8 mouse cellular contexts compared by ENCODE assay signal in the genomic region with DNA sequence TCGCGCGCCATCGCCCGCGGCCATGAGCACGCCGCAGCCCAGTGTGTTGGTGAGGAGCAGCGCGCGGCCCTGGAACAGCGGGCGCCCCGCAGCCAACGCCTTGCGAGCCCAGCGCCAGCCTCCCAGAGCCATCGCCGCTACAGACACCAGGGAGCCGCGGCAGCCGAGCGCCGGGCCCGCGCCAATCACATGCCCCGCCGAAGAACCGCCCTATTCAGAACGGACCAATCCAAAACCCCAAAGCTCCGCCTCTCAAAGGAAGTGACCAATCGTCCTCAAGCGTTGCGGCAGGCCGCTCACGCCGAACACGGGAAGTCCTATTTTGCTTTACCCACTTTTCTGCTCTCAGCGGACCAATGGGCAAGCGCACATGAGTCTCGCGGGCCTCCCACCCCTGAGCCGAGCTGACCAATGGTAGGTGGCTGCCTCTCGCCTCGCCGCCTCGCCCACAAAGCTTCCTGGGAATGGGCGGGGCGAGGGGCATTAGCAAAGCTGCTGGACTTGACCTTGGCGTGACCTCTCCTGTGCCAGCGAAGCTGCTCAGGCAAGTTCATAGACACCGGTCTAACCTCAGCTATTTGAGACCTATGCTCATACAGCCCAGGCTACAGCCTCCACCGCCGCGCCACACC. TPM values are rescaled to one million over a fixed set of nuclear protein-coding genes. Genes with fewer than 3 reads are reported as not detected.
DNase-seq lines count a peak whose midpoint lies in the region; ATAC-seq lines count a peak whose summit lies in the region.

A gene (minus strand): TSS at position 172 of the 632 bp plus-strand sequence.

- ATAC-seq in forebrain, embryonic 14.5 days = peak; percentile 96
- ATAC-seq in neural tube, embryonic 15.5 days (ENCODE audit: low FRiP score) = peak; percentile 95

- H3K9ac ChIP-seq in forebrain, embryonic 14.5 days (ENCODE audit: low read length) = peak within 1 kb of the TSS; percentile 83
- peak within 1 kb of the TSS; percentile 84 for H3K9ac ChIP-seq in neural tube, embryonic 15.5 days (replicated peaks)

- H3K4me2 ChIP-seq in forebrain, embryonic 14.5 days (ENCODE audit: low read length) = peak within 1 kb of the TSS; percentile 100
- peak within 1 kb of the TSS; percentile 98 for H3K4me2 ChIP-seq in neural tube, embryonic 15.5 days

- DNase-seq in ES-CJ7 (ENCODE audit: low read depth, low spot score) = peak; percentile 100
- peak; percentile 95 for DNase-seq in cerebellum, adult 11 months
- peak; percentile 99 for DNase-seq in forebrain, embryonic 14.5 days (ENCODE audit: low spot score)
- DNase-seq in heart, postnatal 14 days = peak; percentile 93
- DNase-seq in layer of hippocampus, adult 11-12 months (ENCODE audit: low spot score) = peak; percentile 97
- DNase-seq in lung, adult 18-20 months = peak; percentile 99
- peak; percentile 98 for DNase-seq in testis, postnatal 14 days (ENCODE audit: low spot score)

- peak within 1 kb of the TSS; percentile 71 for H3K4me3 ChIP-seq in forebrain, embryonic 14.5 days (ENCODE audit: low read depth, low read length)
- H3K4me3 ChIP-seq in neural tube, embryonic 15.5 days (replicated peaks) = peak within 1 kb of the TSS; percentile 75

- peak within 1 kb of the TSS; percentile 84 for H3K27ac ChIP-seq in forebrain, embryonic 14.5 days (ENCODE audit: low read depth, low read length)
- peak within 1 kb of the TSS; percentile 86 for H3K27ac ChIP-seq in neural tube, embryonic 15.5 days (replicated peaks)

- H3K36me3 ChIP-seq in forebrain, embryonic 14.5 days (ENCODE audit: control insufficient read depth, insufficient read depth, low read length) = peaks cover 30% of the 10 kb centered on the region
- H3K36me3 ChIP-seq in neural tube, embryonic 15.5 days = peaks cover 30% of the 10 kb centered on the region

- no peaks in the 10 kb centered on the region for H3K27me3 ChIP-seq in forebrain, embryonic 14.5 days (replicated peaks; ENCODE audit: control insufficient read depth, insufficient read depth, low read length)
- no peaks in the 10 kb centered on the region for H3K27me3 ChIP-seq in neural tube, embryonic 15.5 days (replicated peaks)

- WGBS in forebrain, embryonic 14.5 days = under 1% methylated on average over 54 of the region's 55 CpGs
- under 1% methylated on average over 50 of the region's 55 CpGs for whole genome bisulfite sequencing in neural tube, embryonic 15.5 days

- peaks cover 16% of the 10 kb centered on the region for H3K4me1 ChIP-seq in forebrain, embryonic 14.5 days (ENCODE audit: control insufficient read depth, insufficient read depth, low read length)
- peaks cover 52% of the 10 kb centered on the region for H3K4me1 ChIP-seq in neural tube, embryonic 15.5 days

- intact Hi-C loops in heart, postnatal 14 days (cut with DNase I) = no loop called here

- H3K9me3 ChIP-seq in forebrain, embryonic 14.5 days (replicated peaks; ENCODE audit: control insufficient read depth, low read length) = no peaks in the 10 kb centered on the region
- no peaks in the 10 kb centered on the region for H3K9me3 ChIP-seq in neural tube, embryonic 15.5 days (replicated peaks)

RNA-seq across cellular contexts. Expression of the gene that starts here (rescaled TPM):
- 52.3 and 60.8 TPM in 2 replicates for polyA plus RNA-seq in forebrain, embryonic 14.5 days (2014; fragmentation: Nextera tagmentation; extraction: Ambion mirVana)
- total RNA-seq in heart, postnatal 14 days (2021) = 10 to 100 TPM; 29.3 to 29.9 TPM
- polyA plus RNA-seq in neural tube, embryonic 15.5 days (2015; fragmentation: Nextera tagmentation; extraction: Ambion mirVana) = 40.5 and 43.5 TPM in 2 replicates

Comparison
In these comparisons a context has a peak if more than half of its experiments do, and no peak if none do; other contexts are left out.
1. Peak in every context shown above with its lines: DNase-seq, ATAC-seq, H3K4me3 ChIP-seq and H3K27ac ChIP-seq.